Mouse (Mus musculus): ENCODE data around the gene Coq2. TPM values are rescaled to one million over a fixed set of nuclear protein-coding genes. Genes with fewer than 3 reads are reported as not detected.

The Coq2 gene
- polyA plus RNA-seq, 1 experiment = 43.1 TPM

DNA sequence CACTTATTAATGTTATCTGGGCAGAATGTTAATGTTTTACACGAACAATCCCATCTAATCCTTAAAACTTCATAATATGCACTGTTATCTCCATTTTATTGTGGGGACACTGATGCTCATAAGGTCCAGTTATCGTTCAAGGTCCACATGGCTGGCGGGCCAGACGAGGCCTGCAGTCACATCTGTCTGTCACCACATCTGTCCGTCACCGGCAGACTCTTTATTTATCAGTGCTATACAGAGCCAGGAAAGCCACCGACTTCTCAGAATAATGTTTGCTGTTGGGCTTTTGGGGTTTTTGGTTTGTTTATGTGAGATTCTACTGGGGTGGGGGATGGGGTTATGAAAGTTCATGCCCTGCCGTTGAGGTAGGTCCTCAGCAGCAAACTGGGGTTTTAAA lies 36.5 kb downstream of the Coq2 start:
- H3K4me1 ChIP-seq (ENCODE audit: control insufficient read depth, insufficient read depth, insufficient read length) = peaks cover 58% of the 10 kb centered on the region; the same call in 1 of the 2 replicates
- 45% methylated on average over 8 of the region's 8 CpGs for WGBS
- DNase-seq (ENCODE audit: low read depth in 1 of 2, low spot score in 2 of 2) = no peak
- H3K36me3 ChIP-seq (ENCODE audit: control insufficient read depth, insufficient read depth, low read length) = no peaks in the 10 kb centered on the region
- no peak overlapping the region for H3K4me3 ChIP-seq (ENCODE audit: extremely low read depth, insufficient read depth, insufficient read length)
- H3K27ac ChIP-seq (ENCODE audit: insufficient read depth, low read length) = peak overlapping the region; percentile 42
- no peaks in the 10 kb centered on the region for H3K27me3 ChIP-seq (ENCODE audit: control insufficient read depth, insufficient read depth, low read length)
- no peak for TF ChIP-seq CTCF (IDR thresholded peaks at IDR 0.05; ENCODE audit: extremely low read depth, insufficient read depth, insufficient read length, insufficient replicate concordance)
- no peak for TF ChIP-seq POLR2A (IDR thresholded peaks at IDR 0.05; ENCODE audit: low read depth, low read length)

DNA sequence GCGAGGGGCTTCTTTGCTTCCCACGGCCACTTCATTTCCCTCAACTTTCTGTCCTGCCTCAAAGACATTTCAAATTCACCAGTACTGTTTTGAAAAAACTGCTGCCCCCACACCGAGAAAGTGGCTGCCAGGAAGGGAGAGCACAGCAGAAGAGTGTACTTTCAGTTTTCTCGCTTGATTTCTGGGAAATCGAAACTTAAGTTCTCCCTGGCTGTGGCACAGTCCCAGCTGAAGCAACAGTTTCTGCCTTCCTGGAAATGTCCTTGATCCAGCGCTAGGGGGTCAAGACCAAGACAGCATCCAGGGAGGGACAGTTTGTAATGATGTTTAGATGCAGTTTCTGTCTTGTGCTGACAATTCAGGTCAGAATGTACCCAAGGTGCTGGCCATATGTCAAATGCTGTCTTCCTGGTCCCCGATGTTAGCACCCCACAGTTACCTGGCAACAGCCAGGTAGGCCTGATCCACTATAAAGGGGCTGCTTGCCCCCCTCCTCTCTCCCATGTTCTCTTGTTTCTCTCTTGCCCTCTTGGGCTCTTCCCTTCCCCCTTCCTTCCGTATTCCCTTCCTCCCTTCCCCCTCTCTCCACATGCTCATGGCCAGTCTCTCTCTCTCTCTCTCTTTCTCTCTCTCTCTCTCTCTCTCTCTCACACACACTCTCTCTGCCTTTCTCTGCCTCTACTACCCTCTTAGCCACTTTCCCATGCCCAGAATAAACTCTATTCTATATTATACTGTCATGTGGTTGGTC lies 38.0 kb downstream of the Coq2 start:
- DNase-seq (ENCODE audit: low read depth in 1 of 2, low spot score in 2 of 2) = no peak
- Histone ChIP-seq H3K27me3 (ENCODE audit: control insufficient read depth, insufficient read depth, low read length) (no peaks in the 10 kb centered on the region), H3K4me3 (ENCODE audit: extremely low read depth, insufficient read depth, insufficient read length) (no peak overlapping the region), H3K27ac (ENCODE audit: insufficient read depth, low read length) (peak overlapping the region; percentile 58), H3K36me3 (ENCODE audit: control insufficient read depth, insufficient read depth, low read length) (no peaks in the 10 kb centered on the region), H3K4me1 (ENCODE audit: control insufficient read depth, insufficient read depth, insufficient read length) (peaks cover 43% of the 10 kb centered on the region; the same call in 1 of the 2 replicates)
- TF ChIP-seq POLR2A (IDR thresholded peaks at IDR 0.05; ENCODE audit: low read depth, low read length) (no peak), CTCF (IDR thresholded peaks at IDR 0.05; ENCODE audit: extremely low read depth, insufficient read depth, insufficient read length, insufficient replicate concordance) (no peak)
- 10% methylated on average over 8 of the region's 8 CpGs for WGBS

- TF ChIP-seq CTCF (IDR thresholded peaks at IDR 0.05; ENCODE audit: extremely low read depth, insufficient read depth, insufficient read length, insufficient replicate concordance) (no peak), POLR2A (IDR thresholded peaks at IDR 0.05; ENCODE audit: low read depth, low read length) (no peak)
- peaks cover 39% of the 10 kb centered on the region; the same call in 1 of the 2 replicates for H3K4me1 ChIP-seq (ENCODE audit: control insufficient read depth, insufficient read depth, insufficient read length)
- H3K36me3 ChIP-seq (ENCODE audit: control insufficient read depth, insufficient read depth, low read length) = no peaks in the 10 kb centered on the region
- no peak overlapping the region for H3K4me3 ChIP-seq (ENCODE audit: extremely low read depth, insufficient read depth, insufficient read length)
- H3K27ac ChIP-seq (ENCODE audit: insufficient read depth, low read length) = peak overlapping the region; percentile 47
- H3K27me3 ChIP-seq (ENCODE audit: control insufficient read depth, insufficient read depth, low read length) = no peaks in the 10 kb centered on the region
- no peak for DNase-seq (ENCODE audit: low read depth in 1 of 2, low spot score in 2 of 2)
- 80% methylated on average over 4 of the region's 4 CpGs for WGBS
Measured at GRCm38 (mm10) chr5:100635908-100636307, 39.0 kb downstream of the Coq2 start.

DNA sequence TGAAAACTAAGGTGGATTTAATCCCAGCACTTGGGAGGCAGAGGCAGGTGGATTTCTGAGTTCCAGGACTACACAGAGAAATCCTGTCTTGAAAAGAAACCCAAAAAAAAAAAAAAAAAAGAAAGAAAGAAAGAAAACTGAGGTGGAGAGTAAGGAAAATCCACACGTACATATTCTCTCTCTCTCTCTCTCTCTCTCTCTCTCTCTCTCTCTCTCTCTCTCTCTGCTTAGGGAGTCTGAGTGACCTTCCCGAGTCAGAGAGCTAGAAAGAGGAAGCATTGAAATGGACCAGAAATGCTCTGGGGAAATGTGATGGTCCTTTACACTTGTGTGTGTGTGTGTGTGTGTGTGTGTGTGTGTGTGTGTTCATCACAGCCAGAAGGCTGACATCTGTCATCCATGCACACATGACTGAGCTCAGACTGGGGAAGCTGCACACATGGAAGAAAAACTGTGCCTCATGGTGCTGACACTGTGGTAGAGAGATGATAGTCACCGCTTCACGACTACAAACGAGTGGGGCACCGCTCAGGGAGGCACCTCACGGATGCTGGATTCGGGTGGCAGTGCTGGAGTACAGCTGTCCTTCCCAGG lies 40.0 kb downstream of the Coq2 start:
- DNase-seq (ENCODE audit: low read depth in 1 of 2, low spot score in 2 of 2) = peak; percentile 35 to 51
- WGBS = 41% methylated on average over 8 of the region's 8 CpGs
- H3K4me1 ChIP-seq (ENCODE audit: control insufficient read depth, insufficient read depth, insufficient read length) = peaks cover 39% of the 10 kb centered on the region; the same call in 1 of the 2 replicates
- no peak overlapping the region for H3K4me3 ChIP-seq (ENCODE audit: extremely low read depth, insufficient read depth, insufficient read length)
- TF ChIP-seq POLR2A (IDR thresholded peaks at IDR 0.05; ENCODE audit: low read depth, low read length) = no peak
- no peak for TF ChIP-seq CTCF (IDR thresholded peaks at IDR 0.05; ENCODE audit: extremely low read depth, insufficient read depth, insufficient read length, insufficient replicate concordance)
- peak overlapping the region; percentile 40 for H3K27ac ChIP-seq (ENCODE audit: insufficient read depth, low read length)
- no peaks in the 10 kb centered on the region for H3K27me3 ChIP-seq (ENCODE audit: control insufficient read depth, insufficient read depth, low read length)
- no peaks in the 10 kb centered on the region for H3K36me3 ChIP-seq (ENCODE audit: control insufficient read depth, insufficient read depth, low read length)

DNA sequence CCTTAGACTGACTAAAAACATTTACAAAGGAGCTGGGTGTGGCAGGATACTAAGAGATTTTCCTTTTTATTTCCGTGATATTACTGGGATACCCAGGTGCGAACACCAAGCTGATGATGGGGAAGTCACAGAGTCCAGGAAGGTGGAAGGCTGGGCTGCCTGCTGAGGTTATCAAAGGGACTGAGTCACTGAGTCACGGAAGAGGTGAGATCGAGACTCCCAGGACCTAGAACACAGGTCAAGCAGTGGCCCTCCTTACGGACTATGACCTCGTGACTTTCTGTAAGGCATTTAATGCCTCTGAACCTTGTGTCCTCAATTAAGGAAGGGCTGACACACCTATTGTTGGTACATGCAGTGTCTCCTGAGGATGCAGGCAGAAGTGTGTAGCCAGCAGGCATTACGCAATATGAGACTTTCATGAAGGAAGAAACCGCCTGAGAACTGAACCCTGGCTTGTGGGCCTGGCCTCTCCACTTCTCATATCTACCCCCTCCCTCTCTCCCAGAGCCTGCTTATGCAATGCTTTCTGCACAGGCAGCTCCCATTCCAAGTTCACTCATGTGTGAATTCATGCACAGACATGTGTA lies 42.3 kb downstream of the Coq2 start:
- no peaks in the 10 kb centered on the region for H3K36me3 ChIP-seq (ENCODE audit: control insufficient read depth, insufficient read depth, low read length)
- DNase-seq (ENCODE audit: low read depth in 1 of 2, low spot score in 2 of 2) = no peak
- no peak overlapping the region for H3K27ac ChIP-seq (ENCODE audit: insufficient read depth, low read length)
- no peak overlapping the region for H3K4me3 ChIP-seq (ENCODE audit: extremely low read depth, insufficient read depth, insufficient read length)
- peaks cover 23% of the 10 kb centered on the region; the same call in 1 of the 2 replicates for H3K4me1 ChIP-seq (ENCODE audit: control insufficient read depth, insufficient read depth, insufficient read length)
- TF ChIP-seq CTCF (IDR thresholded peaks at IDR 0.05; ENCODE audit: extremely low read depth, insufficient read depth, insufficient read length, insufficient replicate concordance) (no peak), POLR2A (IDR thresholded peaks at IDR 0.05; ENCODE audit: low read depth, low read length) (no peak)
- H3K27me3 ChIP-seq (ENCODE audit: control insufficient read depth, insufficient read depth, low read length) = no peaks in the 10 kb centered on the region
- WGBS = 76% methylated on average over 8 of the region's 8 CpGs

GRCm38 (mm10) chr5:100628807-100629206 lies 46.1 kb downstream of the Coq2 start:
- DNase-seq (ENCODE audit: low read depth in 1 of 2, low spot score in 2 of 2) = no peak
- TF ChIP-seq POLR2A (IDR thresholded peaks at IDR 0.05; ENCODE audit: low read depth, low read length) (no peak), CTCF (IDR thresholded peaks at IDR 0.05; ENCODE audit: extremely low read depth, insufficient read depth, insufficient read length, insufficient replicate concordance) (no peak)
- WGBS = 82% methylated on average over 4 of the region's 4 CpGs

More at GRCm38 (mm10) chr5:100628807-100629206, 46.1 kb downstream of the Coq2 start:
- no peak overlapping the region for H3K27ac ChIP-seq (ENCODE audit: insufficient read depth, low read length)
- no peak overlapping the region for H3K4me3 ChIP-seq (ENCODE audit: extremely low read depth, insufficient read depth, insufficient read length)
- no peaks in the 10 kb centered on the region for H3K4me1 ChIP-seq (ENCODE audit: control insufficient read depth, insufficient read depth, insufficient read length)
- no peaks in the 10 kb centered on the region for H3K36me3 ChIP-seq (ENCODE audit: control insufficient read depth, insufficient read depth, low read length)
- H3K27me3 ChIP-seq (ENCODE audit: control insufficient read depth, insufficient read depth, low read length) = no peaks in the 10 kb centered on the region
